Mouse (Mus musculus) adrenal gland, postnatal 14 days (tissue): ENCODE results near the gene Clec2i. TPM values are rescaled to one million over a fixed set of nuclear protein-coding genes. Genes with fewer than 3 reads are reported as not detected.

Source experiments
- microRNA-seq, 2 experiments: library from miRNA; unstranded; fragments of <30 nt; microRNA quantifications; one replicate each; pipeline ENCODE4 v1.2.0; 2021
- total RNA-seq: library from RNA; stranded (reverse); gene quantifications from 2 replicates; pipeline ENCODE4 v1.2.3, GENCODE M21; 2021

The Clec2i gene
- total RNA-seq, 1 experiment from 2014 or later: 0.22 TPM

Small RNAs within 50 kb of the gene (microRNA-seq; reads per million reads assigned to microRNA genes)
- 0 reads per million in 2 experiments for gene Gm27336

Other genes starting within 250 kb of the Clec2i start
- gene Clec2h, start 225.2 kb upstream of the Clec2i start, total RNA-seq: 3.4 and 5.1 TPM in 2 replicates
- gene Klrb1, start 164.5 kb upstream of the Clec2i start, total RNA-seq: not detected in 2 replicates
- gene Klrb1c, start 98.4 kb upstream of the Clec2i start, total RNA-seq: 0.30 and 0.68 TPM in 2 replicates
- gene Gm44511, start 61.3 kb upstream of the Clec2i start, total RNA-seq: not detected in 2 replicates
- gene Klrb1b, start 61.3 kb upstream of the Clec2i start, total RNA-seq: 1.5 TPM in 1 of 2 replicates, not detected in the other
- 0.93 and 2.6 TPM in 2 replicates for gene BC035044, start 3.5 kb downstream of the Clec2i start, total RNA-seq
- gene Clec2g, start 46.8 kb downstream of the Clec2i start, total RNA-seq: 4.5 and 6.0 TPM in 2 replicates
- gene Klrb1f, start 158.3 kb downstream of the Clec2i start, total RNA-seq: not detected in 2 replicates
- gene Clec2e, start 213.3 kb downstream of the Clec2i start, total RNA-seq: not detected in 2 replicates